Mouse (Mus musculus): ENCODE measurements around the gene Tmem169.
"Not testable (repeated sequence)": the region's sequence is repeated elsewhere in the genome, so short reads cannot be mapped to it uniquely, and the experiment has no call there.

The Tmem169 gene

GRCm38 (mm10) chr1:72283992-72284485, at the start of gene Tmem169, which contains the start of gene Pecr:
Gene Tmem169, plus strand, starts transcription at chr1:72284369.
Gene Pecr, minus strand, starts transcription at chr1:72284314.
- DNase-seq (ENCODE audit: low spot score), result peak; percentile 90

DNA sequence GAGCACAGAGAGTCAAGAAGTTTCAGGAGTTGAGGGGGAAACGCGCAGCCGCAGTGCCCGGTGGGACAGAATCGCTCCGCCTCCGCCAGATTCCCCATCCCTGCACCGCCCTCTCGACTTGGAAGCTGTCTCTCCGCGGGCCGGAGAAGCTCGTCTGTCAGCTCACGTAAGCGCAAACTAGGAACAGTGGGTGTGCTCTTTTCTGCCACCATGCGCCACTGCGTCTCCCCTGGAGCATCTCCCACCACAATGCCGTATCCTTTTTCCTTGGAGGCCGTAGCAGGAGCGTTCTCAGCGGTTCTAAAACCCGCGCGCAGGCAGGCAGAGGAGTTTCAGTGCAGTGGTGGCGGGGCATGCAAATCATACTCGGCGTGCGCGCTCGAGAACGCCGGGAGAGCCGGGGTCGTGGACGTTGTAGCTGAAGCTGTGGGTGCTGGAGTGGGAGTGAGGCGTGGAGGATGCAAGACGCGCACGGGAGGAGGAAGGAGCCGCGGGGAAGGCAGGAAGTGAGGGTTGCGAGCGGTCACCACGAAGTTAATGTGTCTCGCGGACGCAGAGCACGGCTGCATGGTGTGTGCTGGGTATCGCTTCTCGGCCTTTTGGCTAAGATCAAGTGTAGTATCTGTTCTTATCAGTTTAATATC, 47.7 kb upstream of the Tmem169 start:
- DNase-seq (ENCODE audit: low spot score), result peak; percentile 61

- no peak for DNase-seq (ENCODE audit: low spot score)
Observed at GRCm38 (mm10) chr1:72237007-72237775, 47.0 kb upstream of the Tmem169 start.

GRCm38 (mm10) chr1:72238016-72238580, 46.1 kb upstream of the Tmem169 start:
- DNase-seq (ENCODE audit: low spot score), result no peak

- DNase-seq (ENCODE audit: low spot score), result not testable (repeated sequence)
Observed at GRCm38 (mm10) chr1:72239113-72239512, 45.1 kb upstream of the Tmem169 start.

DNA sequence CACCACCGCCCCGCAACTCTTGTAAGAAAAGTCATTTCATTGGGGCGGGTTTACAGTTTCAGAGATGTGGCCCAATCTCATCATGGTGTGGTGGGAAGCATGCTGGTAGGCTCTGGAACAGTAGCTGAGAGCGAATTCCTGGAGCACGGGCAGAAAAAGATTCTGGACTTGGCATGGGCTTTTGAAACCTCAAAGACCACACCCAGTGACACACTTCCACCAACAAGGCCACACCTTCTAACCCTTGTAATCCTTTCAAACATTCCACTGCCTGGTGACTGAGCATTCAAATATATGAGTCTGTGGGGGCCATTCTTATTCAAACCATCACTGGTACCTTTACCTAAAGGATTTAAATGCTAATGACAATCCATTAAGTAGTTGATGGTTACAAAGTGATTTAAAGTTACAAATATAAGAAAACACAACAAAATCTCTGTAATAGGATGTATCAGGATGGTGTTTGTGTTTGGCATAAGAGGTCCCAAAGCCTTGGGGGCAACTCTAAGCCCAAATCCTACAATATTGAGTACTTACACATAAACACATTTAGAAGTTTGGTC, 41.5 kb upstream of the Tmem169 start:
- no peak for DNase-seq (ENCODE audit: low spot score)

DNA sequence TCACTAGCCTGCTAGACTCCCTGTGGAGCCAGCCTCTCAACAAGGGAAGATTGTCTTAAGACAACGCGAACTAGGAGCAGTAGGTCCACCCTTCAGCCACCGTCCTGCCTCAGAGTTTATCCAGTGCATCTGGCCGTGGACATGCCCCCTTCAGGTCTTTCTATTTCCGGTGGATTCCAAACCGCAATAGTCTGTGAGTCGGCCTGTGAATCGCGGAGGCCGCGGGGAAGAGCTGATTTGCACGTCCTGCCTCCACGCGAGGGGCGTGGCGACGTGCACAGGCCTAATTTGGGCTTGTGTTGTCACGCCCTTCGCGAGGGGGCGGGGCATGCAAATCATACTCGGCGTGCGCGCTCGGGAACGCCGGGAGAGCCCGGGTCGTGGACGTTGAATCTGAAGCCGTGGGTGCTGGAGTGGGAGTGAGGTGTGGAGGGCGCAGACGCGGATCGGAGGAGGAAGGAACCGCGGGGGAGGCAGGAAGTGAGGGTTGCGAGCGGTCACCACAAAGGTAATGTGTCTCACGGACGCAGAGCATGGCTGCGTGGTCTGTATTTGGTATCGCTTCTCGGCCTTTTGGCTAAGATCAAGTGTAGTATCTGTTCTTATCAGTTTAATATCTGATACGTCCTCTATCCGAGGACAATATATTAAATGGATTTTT, 40.4 kb upstream of the Tmem169 start:
- DNase-seq (ENCODE audit: low spot score), result peak; percentile 94

GRCm38 (mm10) chr1:72244317-72245036, 39.7 kb upstream of the Tmem169 start:
- DNase-seq (ENCODE audit: low spot score), result no peak

- not testable (repeated sequence) for DNase-seq (ENCODE audit: low spot score)
Observed at GRCm38 (mm10) chr1:72248226-72248737, 35.9 kb upstream of the Tmem169 start.

- DNase-seq (ENCODE audit: low spot score), result no peak
Observed at GRCm38 (mm10) chr1:72251806-72252205, 32.4 kb upstream of the Tmem169 start.

DNA sequence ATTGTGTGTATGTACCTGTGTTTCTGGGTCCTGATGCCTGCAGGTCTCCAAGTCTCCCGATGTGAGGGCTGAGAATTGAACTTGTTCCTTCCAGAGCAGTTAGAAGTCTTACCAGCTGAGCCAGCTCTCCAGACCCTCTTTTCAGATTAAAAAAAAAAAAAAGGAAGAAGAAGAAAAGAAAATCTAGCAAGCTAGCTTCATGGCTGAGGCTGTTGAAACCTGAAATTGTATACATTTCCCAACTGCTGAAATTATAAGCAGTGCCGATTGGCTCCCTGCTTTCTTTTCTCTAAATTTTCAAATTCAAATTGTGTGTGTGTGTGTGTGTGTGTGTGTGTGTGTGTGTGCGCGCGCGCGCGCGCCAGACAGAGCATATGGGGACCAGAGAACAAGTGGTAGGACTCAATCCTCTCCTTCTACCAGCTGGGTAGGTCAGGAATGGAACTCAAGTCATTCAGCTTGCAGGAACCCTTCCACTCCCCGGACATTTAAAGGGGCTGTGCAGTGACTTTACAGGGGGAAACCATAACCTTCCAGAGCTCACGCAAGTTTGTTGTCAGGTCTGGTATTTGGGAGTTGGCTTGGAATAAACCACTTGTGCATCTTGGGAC, 30.2 kb upstream of the Tmem169 start:
- no peak for DNase-seq (ENCODE audit: low spot score)

DNA sequence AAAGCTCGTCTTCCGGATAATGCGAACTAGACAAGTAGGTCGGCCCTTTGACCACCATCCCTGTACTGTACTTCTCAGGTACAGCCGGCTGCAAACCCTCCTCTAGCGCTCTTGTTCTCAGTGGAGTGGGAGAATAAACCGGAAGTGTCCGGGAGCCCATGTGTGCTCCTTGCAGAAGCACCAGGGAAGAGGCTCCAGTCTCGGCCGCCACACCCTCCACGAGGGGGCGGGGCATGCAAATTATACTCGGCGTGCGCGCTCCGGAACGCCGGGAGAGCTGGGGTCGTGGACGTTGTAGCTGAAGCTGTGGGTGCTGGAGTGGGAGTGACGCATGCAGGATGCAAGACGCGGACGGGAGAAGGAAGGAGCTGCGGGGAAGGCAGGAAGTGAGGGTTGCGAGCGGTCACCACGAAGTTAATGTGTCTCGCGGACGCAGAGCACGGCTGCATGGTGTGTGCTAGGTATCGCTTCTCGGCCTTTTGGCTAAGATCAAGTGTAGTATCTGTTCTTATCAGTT, 29.6 kb upstream of the Tmem169 start:
- peak; percentile 87 for DNase-seq (ENCODE audit: low spot score)

DNA sequence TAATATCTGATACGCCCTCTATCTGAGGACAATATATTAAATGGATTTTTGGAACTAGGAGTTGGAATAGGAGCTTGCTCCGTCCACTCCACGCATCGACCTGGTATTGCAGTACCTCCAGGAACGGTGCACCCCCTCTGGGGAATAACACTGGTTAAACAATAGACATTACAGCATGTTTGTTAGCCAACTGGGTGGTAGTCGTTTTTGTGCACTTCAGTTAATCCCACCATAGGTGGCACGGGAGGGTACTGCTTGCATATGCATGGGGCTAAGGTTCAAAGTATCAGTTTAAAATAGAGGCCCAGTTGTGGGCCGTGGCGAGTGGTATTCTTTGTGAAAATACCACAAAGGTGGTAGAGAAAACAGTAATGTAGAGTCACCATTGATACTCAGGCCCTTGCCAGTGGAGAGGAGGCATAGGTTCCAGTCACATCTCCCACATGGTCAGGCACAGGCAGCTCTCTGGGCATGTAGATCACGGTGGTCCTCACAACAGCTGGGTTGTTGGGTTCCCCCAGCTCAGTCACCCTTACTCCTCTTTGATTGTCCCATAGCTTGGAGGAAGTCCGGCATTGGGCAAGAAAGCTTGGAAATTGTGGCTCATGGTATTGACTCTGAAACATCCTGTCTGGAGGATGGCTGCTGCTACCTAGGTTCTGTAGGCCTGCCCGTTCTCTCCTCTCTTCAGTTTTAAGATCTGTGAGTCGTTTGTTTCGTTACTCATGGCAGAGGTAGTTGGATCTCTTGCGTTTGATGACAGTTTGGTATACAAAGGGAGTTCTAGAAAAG, 28.9 kb upstream of the Tmem169 start:
- DNase-seq (ENCODE audit: low spot score), result peak; percentile 29

GRCm38 (mm10) chr1:72255854-72256175, 28.4 kb upstream of the Tmem169 start:
- no peak for DNase-seq (ENCODE audit: low spot score)

- DNase-seq (ENCODE audit: low spot score), result no peak
Observed at GRCm38 (mm10) chr1:72256381-72257256, 27.6 kb upstream of the Tmem169 start.

- no peak for DNase-seq (ENCODE audit: low spot score)
Observed at GRCm38 (mm10) chr1:72263099-72263498, 21.1 kb upstream of the Tmem169 start.

DNA sequence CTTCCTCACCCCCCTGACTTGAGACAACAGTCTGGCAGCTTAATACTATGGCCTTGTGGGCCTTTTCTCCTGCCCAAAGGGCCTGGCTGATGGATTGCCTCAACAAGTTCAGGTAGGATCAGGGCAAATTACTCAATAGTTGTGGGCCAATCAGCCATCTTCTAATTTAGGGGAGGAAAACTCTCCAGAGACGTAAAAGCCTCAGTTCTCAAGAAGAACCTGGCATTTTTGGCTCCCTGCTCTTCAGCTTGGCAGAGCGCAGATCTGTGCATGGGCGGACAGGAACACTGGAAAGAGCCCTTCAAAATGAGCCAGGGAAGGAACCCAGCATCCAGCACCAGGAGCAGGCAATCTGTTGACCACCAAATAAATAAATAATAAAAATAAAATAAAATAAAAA, 6.1 kb upstream of the Tmem169 start:
- no peak for DNase-seq (ENCODE audit: low spot score)

- no peak for DNase-seq (ENCODE audit: low spot score)
Observed at GRCm38 (mm10) chr1:72282604-72283003, 1.6 kb upstream of the Tmem169 start.

GRCm38 (mm10) chr1:72284539-72284938, 370 bp downstream of the Tmem169 start:
- no peak for DNase-seq (ENCODE audit: low spot score)

Measured in ovary, postnatal 14 days (tissue).